Mouse (Mus musculus) embryo, embryonic 10.5 days (tissue): ENCODE data around the gene Hcrtr2.

ENCODE experiments used
- DNase-seq: peaks from one replicate; pipeline ENCODE4 v3.0.0-alpha.2; 2015; ENCODE audit warnings: low spot score

Gene Hcrtr2

DNA sequence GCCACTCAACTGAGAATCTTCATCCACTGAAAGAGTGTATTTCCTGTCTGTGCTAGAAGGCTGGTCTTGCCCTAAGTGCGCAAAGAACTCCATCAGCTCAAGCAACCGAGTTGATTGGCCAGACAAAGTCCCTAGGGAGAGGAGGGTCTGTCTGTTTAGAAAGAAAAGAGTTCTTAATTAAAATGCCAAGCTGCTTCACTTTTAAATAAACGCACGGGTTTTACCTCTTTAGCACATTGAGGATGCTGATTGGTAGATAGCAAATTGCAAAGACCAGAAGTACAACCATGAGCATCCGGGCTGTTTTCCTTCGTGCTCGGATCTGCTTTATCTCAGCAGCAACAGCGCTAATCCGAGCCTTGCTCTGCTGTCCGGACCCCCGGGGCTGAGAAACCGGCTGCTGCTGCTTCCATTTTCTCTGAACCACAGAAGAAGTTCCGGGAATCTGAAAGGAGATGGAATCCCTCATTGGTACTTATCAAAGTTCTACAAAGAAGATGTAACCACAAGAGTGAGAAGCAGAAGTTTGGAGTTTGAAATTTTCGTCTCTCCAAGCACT, 87.6 kb downstream of the Hcrtr2 start:
- DNase-seq: peak; percentile 78

DNA sequence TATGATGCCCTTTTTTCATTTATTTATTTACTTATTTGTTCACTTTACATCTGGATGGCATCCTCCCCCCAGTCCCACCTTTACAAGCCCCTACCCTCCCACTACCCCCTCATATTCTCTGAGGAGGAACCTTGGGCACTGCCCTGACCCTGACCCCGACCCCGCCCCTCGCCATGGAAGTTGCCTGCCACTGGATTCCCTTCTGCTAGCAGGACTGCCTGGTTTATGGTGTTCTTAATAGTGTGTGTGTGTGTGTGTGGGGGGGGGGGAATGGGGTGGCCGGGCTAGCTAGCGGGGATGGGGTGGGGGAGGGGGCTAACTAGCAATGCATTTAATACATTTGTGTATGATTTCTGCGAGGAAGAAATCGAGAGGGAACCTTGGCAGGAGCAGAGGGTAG, 88.8 kb downstream of the Hcrtr2 start:
- peak; percentile 33 for DNase-seq

DNA sequence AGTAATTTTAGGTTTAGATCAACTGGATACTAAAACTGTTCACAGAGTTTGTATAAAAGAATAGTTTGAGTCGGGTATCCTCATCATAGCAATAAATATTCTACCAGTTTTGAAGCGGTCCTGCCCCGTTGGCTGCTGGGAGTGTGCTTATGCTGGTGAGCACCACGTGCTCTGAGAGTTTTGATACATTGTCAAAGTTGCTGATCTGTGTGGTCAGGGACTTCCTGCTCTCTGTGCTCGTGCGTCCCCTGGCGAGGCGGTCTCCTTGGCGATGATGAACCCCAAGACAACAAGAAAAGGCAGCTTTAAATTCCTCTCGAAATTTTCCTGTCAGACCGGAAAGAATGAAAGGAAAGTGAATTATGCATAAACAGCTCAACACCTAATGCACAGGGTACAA, 93.3 kb downstream of the Hcrtr2 start:
- peak; percentile 14 for DNase-seq

DNA sequence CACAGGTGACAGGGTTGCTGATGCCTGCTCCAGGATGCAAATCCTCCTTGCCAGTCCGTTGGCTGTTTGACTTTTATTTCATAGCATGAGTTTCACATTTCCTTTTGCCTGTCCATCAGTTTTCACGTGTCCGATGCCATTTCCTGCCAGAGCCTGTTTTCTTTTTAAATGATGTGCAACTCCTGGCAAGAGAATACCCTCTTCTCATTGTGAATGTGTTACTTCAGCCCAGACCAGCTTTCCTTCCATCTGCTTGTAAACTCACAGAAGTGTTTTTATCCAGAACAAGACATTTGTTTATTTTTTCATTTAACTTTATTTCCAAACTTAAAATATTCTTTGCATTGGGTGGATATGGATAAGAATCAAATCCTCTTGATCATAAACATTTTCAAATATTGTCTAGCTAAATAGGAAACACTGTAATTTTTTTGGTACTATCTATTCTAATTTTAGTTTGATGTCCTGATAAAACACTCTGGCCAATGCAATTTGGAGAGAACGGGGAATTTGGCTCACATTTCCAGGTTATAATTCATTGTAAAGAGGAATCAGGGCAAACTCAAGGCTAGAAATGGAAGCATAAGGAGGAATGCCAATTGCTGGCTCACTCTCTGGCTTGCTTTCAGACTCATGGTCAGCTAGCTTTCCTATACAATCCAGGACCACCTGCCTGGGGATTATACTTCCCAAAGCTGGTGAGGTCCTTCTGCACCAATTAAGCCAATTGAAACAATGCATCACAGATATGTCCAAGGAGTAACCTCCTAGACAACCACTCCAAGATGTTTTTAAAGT, 106.3 kb downstream of the Hcrtr2 start:
- no peak for DNase-seq

DNA sequence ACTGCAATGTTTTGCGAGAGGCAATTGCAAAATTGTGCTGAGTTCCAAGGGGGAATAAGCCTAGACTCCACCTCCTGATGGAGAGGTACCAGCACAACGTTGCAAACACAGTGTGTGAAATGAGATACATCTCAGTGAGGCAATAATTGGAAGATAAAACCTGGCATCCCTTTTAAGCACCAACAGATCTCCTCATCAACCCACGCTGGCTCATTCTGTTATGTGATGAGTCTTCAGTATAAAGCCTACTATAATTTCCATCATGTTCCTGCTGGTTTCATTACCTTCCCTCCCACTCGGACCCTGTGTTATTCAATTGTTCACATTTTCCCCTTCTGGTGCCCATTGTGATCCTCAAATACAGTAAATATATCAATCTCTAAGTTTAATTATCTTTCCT, 109.0 kb downstream of the Hcrtr2 start:
- DNase-seq: no peak

DNA sequence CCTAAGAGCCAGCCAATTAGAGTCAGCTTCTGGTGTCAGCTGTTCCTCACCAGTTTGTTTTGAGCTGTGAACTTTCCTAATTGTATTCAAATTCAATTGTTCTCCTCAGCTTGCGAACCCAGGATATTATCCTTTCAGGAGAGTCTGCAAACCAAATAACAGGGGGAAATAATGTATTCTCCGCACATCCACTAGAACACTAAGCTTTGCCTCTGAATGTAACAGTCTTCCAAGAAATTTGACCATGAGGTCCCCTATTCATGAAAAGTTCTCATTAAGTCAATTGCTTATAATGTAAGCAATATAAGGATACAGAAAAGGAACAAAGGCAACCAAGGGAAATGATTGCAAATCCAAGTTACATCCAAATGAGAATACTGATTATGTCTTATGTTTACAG, 110.1 kb downstream of the Hcrtr2 start, which contains the start of gene Gfral:
TSS of gene Gfral (minus strand) at position 101 of the 400 bp plus-strand sequence.
- DNase-seq: no peak

DNA sequence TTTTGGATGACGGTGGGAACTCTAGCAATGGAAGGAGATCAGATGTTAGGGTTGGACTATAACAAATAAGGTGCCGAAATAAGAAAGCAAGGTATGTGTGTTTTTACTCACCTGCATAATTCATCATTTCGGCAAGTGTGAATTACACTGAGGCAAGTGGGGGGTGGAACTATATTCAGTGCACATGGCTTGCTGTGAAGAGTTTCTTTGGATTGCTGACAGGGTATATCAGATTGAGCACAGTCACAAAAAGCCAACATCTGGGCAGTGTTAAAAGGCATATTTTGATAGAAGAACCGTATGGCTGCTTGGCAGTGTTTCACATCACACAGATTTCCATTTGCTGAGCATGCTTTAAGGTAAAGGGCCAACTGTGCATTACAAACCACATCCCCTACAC, 126.7 kb downstream of the Hcrtr2 start:
- no peak for DNase-seq

DNA sequence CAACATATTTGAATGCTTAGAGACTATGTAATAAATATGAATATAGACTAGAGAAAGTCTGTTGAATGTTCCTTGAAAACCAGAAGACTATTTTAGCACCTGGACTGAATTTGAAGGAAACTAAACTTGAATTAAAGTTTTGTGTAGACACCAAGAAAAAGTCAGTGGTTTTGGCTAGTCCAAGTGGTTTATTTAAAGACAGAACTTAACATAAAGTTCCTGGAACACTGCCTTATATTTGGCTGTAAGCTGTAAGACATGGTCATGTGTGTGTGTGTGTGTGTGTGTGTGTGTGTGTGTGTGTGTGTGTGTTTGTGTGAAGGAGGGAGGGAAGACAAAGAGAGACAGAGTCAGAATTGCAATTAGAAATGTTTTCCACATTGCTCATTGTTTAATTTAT, 144.4 kb downstream of the Hcrtr2 start:
- no peak for DNase-seq
